Mouse (Mus musculus): ENCODE measurements around the gene Klhl8. TPM values are rescaled to one million over a fixed set of nuclear protein-coding genes. Genes with fewer than 3 reads are reported as not detected.

Gene Klhl8
- polyA plus RNA-seq, 1 experiment from 2014 or later: 7.1 TPM

GRCm38 (mm10) chr5:103918233-103918632 is 7.2 kb upstream of the Klhl8 start:
- no peak for TF ChIP-seq CTCF (IDR thresholded peaks at IDR 0.05)
- no peak for TF ChIP-seq EP300 (IDR thresholded peaks at IDR 0.05)

GRCm38 (mm10) chr5:103917357-103917895 is 6.4 kb upstream of the Klhl8 start:
- DNase-seq (ENCODE audit: low spot score): no peak
- no peak for ATAC-seq
- TF ChIP-seq EP300 (IDR thresholded peaks at IDR 0.05) (no peak), CTCF (IDR thresholded peaks at IDR 0.05) (0 out of 2 replicates have a peak, but pooled peaks have one; percentile 4)
- Histone ChIP-seq H3K27me3 (replicated peaks; ENCODE audit: insufficient read depth, low read length) (no peaks in the 10 kb centered on the region), H3K4me2 (replicated peaks; ENCODE audit: low read depth, low read length) (no peak overlapping the region), H3K9ac (replicated peaks; ENCODE audit: low read depth) (no peak overlapping the region), H3K9me3 (ENCODE audit: low read length) (no peaks in the 10 kb centered on the region), H3K27ac (ENCODE audit: low read length) (no peak overlapping the region), H3K4me3 (ENCODE audit: low read depth, low read length) (no peak overlapping the region), H3K36me3 (ENCODE audit: insufficient read depth, low read length) (no peaks in the 10 kb centered on the region), H3K4me1 (ENCODE audit: insufficient read depth, low read depth, low read length) (no peaks in the 10 kb centered on the region)
- WGBS: 54% methylated on average over 8 of the region's 8 CpGs

More at GRCm38 (mm10) chr5:103918233-103918632, 7.2 kb upstream of the Klhl8 start:
- 79% methylated on average over 3 of the region's 3 CpGs for WGBS
- Histone ChIP-seq H3K4me2 (replicated peaks; ENCODE audit: low read depth, low read length) (no peak overlapping the region), H3K36me3 (ENCODE audit: insufficient read depth, low read length) (no peaks in the 10 kb centered on the region), H3K4me3 (ENCODE audit: low read depth, low read length) (no peak overlapping the region), H3K9ac (replicated peaks; ENCODE audit: low read depth) (no peak overlapping the region), H3K27ac (ENCODE audit: low read length) (no peak overlapping the region), H3K9me3 (ENCODE audit: low read length) (no peaks in the 10 kb centered on the region), H3K27me3 (replicated peaks; ENCODE audit: insufficient read depth, low read length) (no peaks in the 10 kb centered on the region), H3K4me1 (ENCODE audit: insufficient read depth, low read depth, low read length) (no peaks in the 10 kb centered on the region)
- DNase-seq (ENCODE audit: low spot score) (no peak), ATAC-seq (no peak)

- Histone ChIP-seq H3K4me3 (ENCODE audit: low read depth, low read length) (no peak overlapping the region), H3K27me3 (replicated peaks; ENCODE audit: insufficient read depth, low read length) (no peaks in the 10 kb centered on the region), H3K9me3 (ENCODE audit: low read length) (no peaks in the 10 kb centered on the region), H3K27ac (ENCODE audit: low read length) (no peak overlapping the region), H3K9ac (replicated peaks; ENCODE audit: low read depth) (no peak overlapping the region), H3K4me2 (replicated peaks; ENCODE audit: low read depth, low read length) (no peak overlapping the region), H3K4me1 (ENCODE audit: insufficient read depth, low read depth, low read length) (no peaks in the 10 kb centered on the region), H3K36me3 (ENCODE audit: insufficient read depth, low read length) (no peaks in the 10 kb centered on the region)
- TF ChIP-seq EP300 (IDR thresholded peaks at IDR 0.05) (no peak), CTCF (IDR thresholded peaks at IDR 0.05) (no peak)
- WGBS: 47% methylated on average over 12 of the region's 12 CpGs
- DNase-seq (ENCODE audit: low spot score) (no peak), ATAC-seq (no peak)
These were observed 5.7 kb upstream of the Klhl8 start for GRCm38 (mm10) chr5:103916595-103917356.

GRCm38 (mm10) chr5:103914335-103915226 is 3.5 kb upstream of the Klhl8 start:
- TF ChIP-seq CTCF (IDR thresholded peaks at IDR 0.05): peak; percentile 58
- TF ChIP-seq EP300 (IDR thresholded peaks at IDR 0.05): no peak
- no peak for DNase-seq (ENCODE audit: low spot score)
- Histone ChIP-seq H3K9ac (replicated peaks; ENCODE audit: low read depth) (no peak overlapping the region), H3K4me1 (ENCODE audit: insufficient read depth, low read depth, low read length) (no peaks in the 10 kb centered on the region), H3K9me3 (ENCODE audit: low read length) (no peaks in the 10 kb centered on the region), H3K4me3 (ENCODE audit: low read depth, low read length) (no peak overlapping the region), H3K4me2 (replicated peaks; ENCODE audit: low read depth, low read length) (no peak overlapping the region), H3K27ac (ENCODE audit: low read length) (no peak overlapping the region), H3K36me3 (ENCODE audit: insufficient read depth, low read length) (no peaks in the 10 kb centered on the region), H3K27me3 (replicated peaks; ENCODE audit: insufficient read depth, low read length) (no peaks in the 10 kb centered on the region)
- 57% methylated on average over 11 of the region's 11 CpGs for WGBS
- ATAC-seq: no peak

GRCm38 (mm10) chr5:103913150-103913549 is 2.1 kb upstream of the Klhl8 start:
- Histone ChIP-seq H3K27ac (ENCODE audit: low read length) (no peak overlapping the region), H3K9me3 (ENCODE audit: low read length) (no peaks in the 10 kb centered on the region), H3K9ac (replicated peaks; ENCODE audit: low read depth) (no peak overlapping the region), H3K4me3 (ENCODE audit: low read depth, low read length) (no peak overlapping the region), H3K36me3 (ENCODE audit: insufficient read depth, low read length) (no peaks in the 10 kb centered on the region), H3K27me3 (replicated peaks; ENCODE audit: insufficient read depth, low read length) (no peaks in the 10 kb centered on the region), H3K4me2 (replicated peaks; ENCODE audit: low read depth, low read length) (no peak overlapping the region), H3K4me1 (ENCODE audit: insufficient read depth, low read depth, low read length) (no peaks in the 10 kb centered on the region)
- DNase-seq (ENCODE audit: low spot score) (no peak), ATAC-seq (no peak)
- TF ChIP-seq EP300 (IDR thresholded peaks at IDR 0.05) (no peak), CTCF (IDR thresholded peaks at IDR 0.05) (no peak)
- 47% methylated on average over 4 of the region's 4 CpGs for WGBS

- Histone ChIP-seq H3K27me3 (replicated peaks; ENCODE audit: insufficient read depth, low read length) (no peaks in the 10 kb centered on the region), H3K9ac (replicated peaks; ENCODE audit: low read depth) (no peak overlapping the region), H3K36me3 (ENCODE audit: insufficient read depth, low read length) (no peaks in the 10 kb centered on the region), H3K9me3 (ENCODE audit: low read length) (no peaks in the 10 kb centered on the region), H3K4me3 (ENCODE audit: low read depth, low read length) (peak overlapping the region; percentile 75; the same call in 1 of the 2 replicates), H3K27ac (ENCODE audit: low read length) (no peak overlapping the region), H3K4me1 (ENCODE audit: insufficient read depth, low read depth, low read length) (no peaks in the 10 kb centered on the region), H3K4me2 (replicated peaks; ENCODE audit: low read depth, low read length) (0 out of 2 replicates have a peak overlapping the region, but pooled peaks have one; percentile 91)
- DNase-seq (ENCODE audit: low spot score) (no peak), ATAC-seq (no peak)
- TF ChIP-seq CTCF (IDR thresholded peaks at IDR 0.05) (no peak), EP300 (IDR thresholded peaks at IDR 0.05) (no peak)
- WGBS: 76% methylated on average over 5 of the region's 5 CpGs
These were observed 496 bp upstream of the Klhl8 start for GRCm38 (mm10) chr5:103911555-103911954.

Measured in lung, postnatal 0 days (tissue).